Mouse (Mus musculus) hindlimb bud, embryonic 11.5 days (tissue): ENCODE measurements around the gene Rnf123.

ENCODE experiments used
- DNase-seq: peaks from one replicate; pipeline ENCODE4 v3.0.0-alpha.2; 2012; ENCODE audit warnings: low read depth, low spot score; ENCODE audit errors: extremely low spot score

Gene Rnf123

DNA sequence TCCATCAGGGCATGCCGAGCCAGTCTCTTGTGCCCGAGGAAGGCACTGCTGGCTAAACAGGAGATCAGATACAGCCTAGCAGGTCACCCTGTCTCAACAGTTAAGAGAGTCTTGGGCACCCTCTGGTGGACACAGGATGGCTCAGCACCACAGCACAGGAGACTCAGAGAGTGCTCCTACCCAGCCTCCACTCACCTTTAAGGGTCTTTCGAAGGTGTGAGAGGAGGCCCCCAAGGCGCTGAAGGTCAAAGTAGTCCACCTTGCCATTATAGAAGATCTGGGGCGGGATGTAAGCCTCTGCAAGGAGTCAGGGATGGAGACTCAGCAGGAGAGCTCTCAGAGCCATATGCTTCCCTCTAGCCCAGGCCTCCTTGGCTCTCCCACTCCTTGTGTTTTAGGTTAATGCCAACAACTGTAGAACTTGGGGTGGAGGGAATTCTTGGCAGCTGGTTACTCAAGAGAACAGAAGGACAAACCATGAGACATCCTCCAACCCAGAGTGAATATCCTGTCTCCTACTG lies 17.6 kb downstream of the Rnf123 start:
- DNase-seq, result no peak

DNA sequence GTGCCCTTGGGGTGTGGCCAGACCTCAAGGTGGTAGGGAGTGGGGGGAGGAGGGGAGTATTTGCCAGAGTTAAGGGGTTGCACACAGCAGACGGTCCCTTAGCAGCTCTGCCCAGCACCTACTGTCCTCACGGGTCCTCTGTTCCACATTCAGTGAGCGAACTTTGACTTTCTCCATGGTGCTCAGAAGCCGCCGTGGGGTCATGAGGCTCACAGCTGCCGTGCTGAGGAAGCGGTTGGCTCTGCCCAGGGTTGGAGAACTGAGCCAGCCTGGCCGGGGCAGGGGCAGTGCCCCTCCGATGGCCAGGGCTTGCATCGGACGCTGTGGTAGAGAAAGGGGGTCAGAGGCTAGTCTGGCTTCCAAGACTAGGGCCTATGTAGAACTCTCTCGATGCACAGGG lies 19.8 kb downstream of the Rnf123 start:
- DNase-seq, result no peak

DNA sequence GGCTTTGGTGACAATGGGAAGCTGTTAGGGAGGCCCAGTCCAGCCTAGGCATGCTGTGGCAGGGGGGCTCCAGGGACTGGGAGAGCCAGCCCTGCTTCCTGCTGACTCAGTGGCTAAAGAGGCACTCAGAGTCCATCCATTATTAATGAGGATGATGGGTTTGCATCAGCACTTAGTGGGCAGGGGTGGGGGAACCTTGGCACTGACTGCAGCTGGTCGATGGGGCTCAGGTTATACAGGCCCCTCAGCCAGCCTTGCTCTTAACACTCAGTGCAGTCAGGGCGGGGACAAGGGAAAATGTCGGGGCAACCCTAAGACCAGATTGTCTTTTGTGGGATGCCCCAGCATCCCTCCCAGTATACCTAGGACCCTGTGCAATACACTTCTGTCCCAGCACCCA lies 21.0 kb downstream of the Rnf123 start:
- no peak for DNase-seq

DNA sequence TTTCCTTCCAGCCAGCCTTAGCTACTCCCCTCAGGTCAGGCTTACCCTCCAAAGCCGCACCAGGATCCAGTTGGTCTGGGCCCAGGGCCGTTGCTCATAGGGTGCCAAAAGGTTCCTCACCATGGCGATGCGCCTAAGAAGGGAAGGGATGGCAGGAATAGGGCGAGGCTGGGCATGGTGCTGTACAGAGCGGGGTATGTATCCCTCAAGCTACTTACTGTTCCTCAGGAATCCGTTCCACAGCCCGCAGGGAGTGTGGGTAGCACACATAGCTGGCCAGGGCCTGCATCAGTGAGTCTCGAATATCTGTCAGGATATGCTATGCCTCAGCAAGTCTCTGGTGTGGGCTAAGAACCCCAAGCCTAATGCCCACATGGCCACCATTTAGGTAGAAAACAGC lies 24.9 kb downstream of the Rnf123 start:
- no peak for DNase-seq

DNA sequence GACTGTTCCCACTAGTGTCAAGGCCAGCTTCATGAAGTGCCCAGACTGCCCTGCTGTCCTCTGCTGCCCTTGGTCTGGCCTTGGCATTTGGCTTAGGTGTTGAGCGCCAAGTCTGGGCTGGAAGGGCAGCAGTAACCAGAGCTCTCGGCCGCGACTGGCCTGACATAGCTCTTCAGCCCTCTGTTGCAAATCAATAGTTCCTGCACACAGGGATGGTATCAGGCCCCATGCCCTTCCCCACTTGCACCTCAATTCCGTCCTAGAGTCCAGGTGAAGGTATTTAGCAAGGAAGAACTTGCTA lies 25.9 kb downstream of the Rnf123 start:
- no peak for DNase-seq

DNA sequence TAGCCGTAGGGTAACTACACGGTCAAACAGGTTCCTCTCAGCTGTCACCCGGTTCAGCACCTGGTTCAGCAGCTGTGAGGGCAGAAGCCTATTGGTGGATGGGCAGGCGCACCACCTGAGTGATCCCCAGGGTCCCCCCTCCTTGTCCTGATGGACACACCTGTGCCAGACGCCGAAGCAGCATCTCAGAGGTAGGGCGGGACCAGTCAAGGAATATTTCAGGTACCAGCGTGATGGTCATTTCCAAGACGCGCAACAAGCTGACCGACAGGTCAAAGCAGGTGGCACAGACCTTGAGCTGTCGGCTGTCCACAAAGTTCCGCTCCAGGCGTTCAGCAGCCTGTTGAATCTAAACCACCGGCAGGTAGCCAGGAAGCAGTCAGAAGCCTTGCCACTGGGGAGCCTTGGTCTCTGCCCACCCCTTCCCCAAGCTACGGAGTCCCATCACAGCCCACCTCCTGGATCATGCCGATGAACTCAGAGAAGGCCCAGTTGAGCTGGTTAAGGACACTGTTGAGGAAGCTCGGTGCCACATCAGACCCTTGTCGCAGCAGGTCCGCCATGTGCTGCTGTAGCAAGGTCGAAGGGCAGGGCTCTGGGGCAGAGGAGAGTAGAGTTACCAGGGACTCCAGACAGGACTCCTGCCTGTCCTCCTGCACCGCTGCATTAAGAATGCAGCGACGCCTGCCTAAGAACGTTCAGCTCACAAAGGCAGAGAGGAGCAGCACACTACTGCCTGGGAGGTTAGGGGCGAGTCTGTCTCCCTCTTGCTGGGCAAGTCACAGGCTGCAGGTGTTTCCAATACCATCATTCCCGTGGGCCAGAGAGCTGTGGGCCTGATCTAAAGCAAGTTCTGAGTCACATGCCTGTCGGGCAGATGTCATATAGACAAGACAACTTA lies 26.5 kb downstream of the Rnf123 start:
- no peak for DNase-seq

DNA sequence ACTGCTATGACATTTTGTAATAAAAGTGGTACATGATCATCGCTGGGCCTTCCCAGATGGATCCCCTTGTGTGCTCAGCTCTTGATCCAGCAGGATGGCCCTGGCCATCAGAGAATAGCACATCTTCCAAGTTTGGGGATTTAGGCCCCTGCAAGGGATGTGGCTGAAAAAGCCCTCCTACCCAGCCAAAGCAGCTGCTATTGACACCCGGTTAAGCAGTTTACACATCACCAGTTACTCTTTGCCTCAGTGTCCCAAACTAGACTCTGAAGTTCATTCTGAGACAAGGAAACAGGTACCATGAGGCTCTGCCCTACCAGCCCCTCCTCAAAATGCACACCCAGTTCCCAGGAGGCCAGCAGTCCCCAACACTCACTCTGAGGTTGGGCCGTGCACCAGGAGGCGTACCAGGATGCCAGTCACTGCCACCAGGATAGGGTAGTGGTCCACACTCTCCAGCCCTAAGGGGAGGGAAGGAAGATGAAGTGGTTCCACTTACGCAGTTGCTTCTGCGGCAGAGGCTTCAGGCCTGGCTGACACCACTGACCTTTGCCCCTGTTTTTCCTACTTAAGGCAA lies 27.4 kb downstream of the Rnf123 start:
- no peak for DNase-seq

DNA sequence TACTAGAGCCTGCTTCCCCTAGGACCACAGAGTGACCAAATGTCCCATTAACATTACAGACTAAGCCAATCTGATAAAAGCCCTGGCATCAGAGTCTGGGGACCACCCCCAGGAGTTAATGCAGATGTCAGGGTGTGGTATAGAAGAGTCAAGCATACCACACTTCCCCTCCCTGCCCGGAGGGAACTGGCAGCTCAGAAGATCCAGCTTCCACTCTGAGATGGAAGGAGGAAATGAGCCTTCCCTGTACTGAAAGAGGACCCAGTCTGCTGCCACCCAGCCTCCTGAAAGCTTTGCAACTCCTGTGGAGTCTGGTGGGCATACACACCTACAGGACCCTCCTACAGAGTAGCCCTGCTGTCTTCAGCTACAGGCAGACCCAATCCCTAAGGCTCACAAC lies 28.1 kb downstream of the Rnf123 start:
- DNase-seq, result no peak

DNA sequence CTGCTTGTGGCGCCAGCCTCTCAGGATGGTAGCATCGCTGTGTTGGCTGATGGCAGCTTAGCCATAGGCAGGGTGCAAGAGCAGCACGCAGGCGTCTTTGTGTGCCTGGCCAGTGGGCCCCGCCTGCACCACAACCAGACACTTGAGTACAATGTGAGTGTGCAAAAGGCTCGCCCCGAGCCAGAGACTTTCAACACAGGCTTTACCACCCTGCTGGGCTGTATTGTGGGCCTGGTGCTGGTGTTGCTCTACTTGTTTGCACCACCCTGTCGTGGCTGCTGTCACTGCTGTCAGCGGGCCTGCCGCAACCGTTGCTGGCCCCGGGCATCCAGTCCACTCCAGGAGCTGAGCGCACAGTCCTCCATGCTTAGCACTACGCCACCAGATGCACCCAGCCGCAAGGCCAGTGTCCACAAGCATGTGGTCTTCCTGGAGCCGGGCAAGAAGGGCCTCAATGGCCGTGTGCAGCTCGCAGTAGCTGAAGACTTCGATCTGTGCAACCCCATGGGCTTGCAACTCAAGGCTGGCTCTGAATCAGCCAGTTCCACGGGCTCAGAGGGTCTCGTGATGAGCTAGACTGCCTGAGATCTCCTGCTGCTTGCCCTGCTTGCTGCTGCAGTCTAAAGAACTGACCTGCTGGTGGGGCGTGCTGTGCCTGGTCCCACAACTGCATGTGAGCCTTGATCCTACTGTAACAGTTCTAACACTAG lies 28.7 kb downstream of the Rnf123 start:
- DNase-seq, result no peak

DNA sequence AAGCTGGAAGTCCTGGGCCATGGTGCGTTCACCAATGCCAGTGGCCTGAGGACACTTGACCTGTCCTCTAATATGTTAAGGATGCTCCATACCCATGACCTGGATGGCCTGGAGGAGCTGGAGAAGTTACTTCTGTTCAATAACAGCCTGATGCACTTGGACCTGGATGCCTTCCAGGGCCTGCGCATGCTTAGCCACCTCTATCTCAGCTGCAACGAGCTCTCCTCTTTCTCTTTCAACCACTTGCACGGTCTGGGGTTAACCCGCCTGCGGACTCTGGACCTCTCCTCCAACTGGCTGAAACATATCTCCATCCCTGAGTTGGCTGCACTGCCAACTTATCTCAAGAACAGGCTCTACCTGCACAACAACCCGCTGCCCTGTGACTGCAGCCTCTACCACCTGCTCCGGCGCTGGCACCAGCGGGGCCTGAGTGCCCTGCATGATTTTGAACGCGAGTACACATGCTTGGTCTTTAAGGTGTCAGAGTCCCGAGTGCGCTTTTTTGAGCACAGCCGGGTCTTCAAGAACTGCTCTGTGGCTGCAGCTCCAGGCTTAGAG lies 29.4 kb downstream of the Rnf123 start:
- DNase-seq, result no peak

DNA sequence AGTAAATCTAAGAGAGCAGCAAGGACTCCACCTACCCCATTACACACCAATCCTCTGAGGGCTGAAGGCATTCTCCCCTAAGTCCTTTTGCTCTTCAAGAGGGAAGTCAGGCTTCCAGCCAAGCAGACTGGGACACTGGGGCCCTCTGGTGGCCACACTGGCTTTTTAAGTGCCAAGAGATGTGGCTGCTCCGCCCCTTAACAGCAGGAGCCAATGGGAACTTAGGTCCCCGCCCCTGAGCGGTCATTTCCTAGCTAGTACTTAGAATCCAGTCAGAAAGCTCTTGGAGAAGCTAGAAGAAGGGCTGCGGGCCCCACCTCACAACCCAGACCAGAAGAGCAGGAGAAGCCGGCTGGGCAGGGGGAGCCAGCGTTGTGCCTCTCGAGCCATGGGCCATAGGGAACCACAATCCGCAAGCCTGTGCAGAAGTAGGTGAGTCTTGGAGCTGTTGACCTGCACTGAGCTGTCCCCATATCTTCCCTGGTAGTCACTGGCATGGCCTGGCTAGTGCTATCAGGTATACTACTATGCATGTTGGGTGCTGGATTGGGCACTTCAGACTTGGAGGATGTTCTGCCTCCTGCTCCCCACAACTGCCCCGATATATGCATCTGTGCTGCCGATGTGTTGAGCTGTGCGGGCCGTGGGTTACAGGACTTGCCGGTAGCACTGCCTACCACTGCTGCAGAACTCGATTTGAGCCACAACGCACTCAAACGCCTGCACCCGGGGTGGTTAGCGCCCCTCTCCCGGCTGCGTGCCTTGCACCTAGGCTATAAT lies 30.1 kb downstream of the Rnf123 start, which contains the start of gene Amigo3:
Gene Amigo3 (plus strand): TSS at position 275 of the 780 bp plus-strand sequence.
- DNase-seq, result peak; percentile 92

DNA sequence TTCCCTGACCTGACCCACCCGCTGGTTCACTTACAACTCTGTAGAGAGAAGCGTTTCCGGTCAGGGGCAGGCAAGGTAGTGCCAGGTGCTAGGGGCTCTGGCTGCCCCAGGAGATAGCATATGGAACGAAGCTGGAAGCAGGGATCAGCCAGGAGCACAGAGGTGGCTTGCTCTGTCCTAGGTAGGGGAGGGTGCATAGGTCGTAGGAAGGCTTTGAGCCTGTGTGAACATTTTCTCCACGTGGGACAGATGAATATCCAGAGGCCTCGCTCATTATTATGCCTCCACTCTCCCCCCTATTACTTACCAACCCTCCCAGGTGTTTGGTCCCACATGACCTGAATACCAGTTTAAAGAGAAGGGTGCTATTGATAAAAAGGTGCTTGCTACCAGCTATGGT lies 30.7 kb downstream of the Rnf123 start:
- no peak for DNase-seq

DNA sequence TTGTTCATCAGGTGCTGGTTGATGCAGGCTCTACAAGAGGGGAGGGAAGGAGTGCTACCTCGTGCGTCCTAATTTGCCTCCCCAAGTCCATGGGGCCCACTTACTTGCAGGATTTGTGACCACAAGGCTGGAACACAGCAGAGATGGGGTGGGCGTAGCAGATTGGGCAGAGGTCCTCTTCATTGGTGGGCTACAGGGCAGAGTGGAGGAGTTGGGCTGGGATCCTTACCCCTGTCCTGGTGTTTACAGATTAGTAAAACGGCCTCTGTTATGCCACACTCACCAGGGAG lies 31.3 kb downstream of the Rnf123 start:
- DNase-seq, result no peak

DNA sequence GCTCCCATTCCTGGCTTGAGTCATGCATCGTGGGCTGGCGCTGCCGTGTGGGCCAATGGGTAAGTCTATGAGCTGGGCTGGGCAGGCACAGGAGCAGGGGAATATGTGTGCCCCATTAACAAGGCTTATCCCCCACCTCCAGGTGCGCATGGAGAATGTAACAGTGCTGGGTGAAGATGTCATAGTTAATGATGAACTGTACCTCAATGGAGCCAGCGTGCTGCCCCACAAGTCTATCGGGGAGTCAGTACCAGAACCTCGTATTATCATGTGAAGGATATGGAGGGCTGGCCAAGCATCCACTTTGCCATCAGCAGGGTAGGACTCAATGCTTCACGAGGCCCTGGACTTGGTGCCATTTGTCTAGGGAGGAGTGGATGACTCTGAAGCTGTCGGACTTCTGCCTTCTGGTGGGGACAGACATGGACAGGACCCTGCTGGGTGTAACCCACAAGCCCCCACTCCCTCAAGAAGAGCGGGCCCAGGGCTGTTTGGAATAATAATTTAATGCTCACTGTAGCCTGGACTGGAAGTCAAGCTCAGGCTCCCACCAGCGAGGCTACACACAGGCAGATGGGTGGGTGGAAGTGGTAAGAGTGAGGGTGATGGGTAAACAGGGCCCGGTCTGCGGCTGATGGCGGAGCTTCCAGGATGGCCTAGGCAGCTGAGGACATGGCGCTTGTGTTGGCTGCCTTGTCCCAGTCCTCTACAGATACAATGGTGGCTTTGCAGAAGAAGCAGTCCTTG lies 31.8 kb downstream of the Rnf123 start:
- DNase-seq, result no peak

DNA sequence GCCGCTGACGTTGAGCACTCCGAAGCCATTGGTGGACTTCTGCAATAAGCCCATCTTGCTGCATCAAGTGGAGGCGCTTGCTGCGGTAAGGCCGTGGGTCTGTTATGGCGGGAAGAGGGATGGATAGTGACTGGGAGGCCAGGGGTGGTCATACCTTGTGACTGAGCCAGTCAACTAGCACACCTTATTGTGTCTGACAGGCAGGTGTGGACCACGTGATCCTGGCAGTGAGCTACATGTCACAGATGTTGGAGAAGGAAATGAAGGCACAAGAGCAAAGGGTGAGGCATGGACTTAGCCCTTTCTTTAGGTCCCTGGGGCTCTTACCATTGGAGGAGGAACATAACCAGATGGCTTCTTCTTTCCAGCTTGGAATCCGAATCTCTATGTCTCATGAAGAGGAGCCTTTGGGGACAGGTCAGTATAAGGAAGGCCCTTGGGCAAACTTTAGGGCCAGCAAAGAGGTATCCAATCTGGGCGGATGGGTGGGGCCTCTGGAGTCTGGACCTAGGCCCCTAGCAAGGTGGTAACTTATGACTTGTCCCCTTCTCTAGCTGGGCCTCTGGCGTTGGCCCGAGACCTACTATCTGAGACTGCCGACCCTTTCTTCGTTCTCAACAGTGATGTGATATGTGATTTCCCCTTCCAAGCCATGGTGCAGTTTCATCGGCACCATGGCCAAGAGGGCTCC lies 33.4 kb downstream of the Rnf123 start:
- no peak for DNase-seq

DNA sequence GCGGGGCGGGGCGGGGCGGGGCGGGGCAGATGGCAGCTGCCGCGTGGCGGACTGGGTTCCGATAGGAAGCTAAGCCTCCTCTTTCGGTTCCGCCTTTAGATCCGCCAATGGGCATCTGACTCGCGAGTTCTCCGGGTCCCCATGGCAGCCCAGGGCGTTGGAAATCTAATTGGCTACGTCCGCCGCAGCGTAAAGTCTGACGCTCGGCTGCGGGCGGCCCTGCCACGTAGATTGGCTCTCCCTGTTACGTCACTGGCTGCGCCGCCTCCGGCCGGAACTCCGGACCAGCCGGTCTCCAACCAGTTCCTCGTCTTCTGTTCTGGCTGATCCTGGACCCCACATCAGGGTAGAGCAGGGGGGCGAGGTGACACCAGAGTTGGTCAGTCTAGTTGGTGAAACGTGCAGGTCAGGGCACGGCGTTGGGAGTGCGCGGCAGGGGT lies 34.1 kb downstream of the Rnf123 start, which contains the start of gene Gmppb:
Gene Gmppb (plus strand): TSS at position 227 of the 440 bp plus-strand sequence.
- DNase-seq, result peak; percentile 83

DNA sequence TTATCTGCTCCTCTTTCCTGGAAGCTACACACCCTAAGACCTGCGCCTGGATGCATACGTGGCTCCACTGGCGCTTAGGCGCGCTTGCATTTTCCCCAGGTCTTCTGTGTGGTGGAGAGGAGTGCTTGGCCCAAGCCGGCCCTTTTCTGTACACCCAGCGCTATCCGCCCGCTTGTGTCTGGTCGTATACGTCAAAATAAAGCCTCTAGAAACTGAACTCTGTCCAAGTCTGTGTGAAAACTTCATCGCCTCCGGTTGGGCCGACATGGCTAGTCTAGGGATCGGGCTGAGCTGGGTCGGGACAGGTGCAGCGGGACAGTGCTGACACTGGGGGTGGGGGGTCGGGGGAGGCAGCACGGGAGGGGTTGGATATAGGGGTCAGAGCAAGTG lies 34.6 kb downstream of the Rnf123 start:
- DNase-seq, result no peak

DNA sequence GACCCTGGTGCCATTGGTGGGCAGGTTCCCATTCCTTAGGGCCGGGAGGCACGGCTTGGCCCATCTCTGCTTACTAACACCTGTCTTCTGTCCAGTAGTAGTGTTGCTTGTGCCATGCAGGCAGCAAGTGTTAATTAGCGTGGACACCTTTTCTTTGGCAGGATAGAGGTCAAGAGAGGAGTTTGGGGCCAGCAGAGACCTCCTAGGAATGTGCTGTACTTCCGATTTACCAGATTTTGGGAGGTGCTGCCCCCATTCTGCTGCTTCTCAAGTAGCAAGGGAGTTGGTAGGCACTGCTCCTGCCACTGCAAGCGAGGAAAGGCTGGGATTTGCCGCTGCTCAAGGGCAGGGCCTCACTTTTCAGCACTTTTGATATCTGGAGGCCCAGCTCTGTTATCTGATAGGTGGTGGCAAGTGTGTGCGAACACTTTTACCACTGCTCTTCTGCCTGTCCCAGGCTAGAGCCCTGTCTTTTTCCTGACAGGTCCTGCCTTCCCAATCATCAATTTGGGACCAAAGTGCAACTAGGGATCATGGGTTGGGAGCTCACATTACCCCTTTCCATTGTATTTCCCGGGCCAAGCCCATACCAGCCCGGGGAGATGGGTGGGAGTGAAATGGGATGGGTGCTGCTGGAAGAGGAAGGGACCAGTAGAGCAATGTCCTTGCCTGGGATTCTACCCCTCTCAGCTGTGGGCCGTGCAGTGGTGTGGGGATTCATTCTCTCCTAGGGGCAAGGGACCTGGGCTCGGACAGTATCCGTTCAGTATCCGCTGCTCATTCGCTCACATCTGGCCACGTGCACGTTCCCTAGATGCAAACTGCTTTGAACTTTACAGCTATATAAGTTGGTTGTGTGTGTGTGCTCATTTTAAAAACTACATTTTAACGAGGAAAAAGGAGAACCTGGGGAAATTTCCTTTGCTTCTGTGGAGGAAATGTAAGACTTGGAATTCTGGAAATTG lies 35.3 kb downstream of the Rnf123 start:
- DNase-seq, result no peak
